Mouse (Mus musculus) liver, adult (tissue): ENCODE measurements at regions not wholly inside any gene's neighbourhood (a gene's known extent, or its start where the extent isn't known, plus 50 kb on each side); places are given as distances from the start of the nearest gene placed in this dataset.

Experiments used
- GATA4 ChIP-seq: IDR thresholded peaks from 2 replicates; pipeline ENCODE4 v1.6.1; 2014; ENCODE audit warnings: mild to moderate bottlenecking, low read length; ENCODE audit not compliant: insufficient replicate concordance

GRCm38 (mm10) chr12:118521770-118522169 is 220.5 kb upstream of the Sp4 start:
- no peak for TF ChIP-seq GATA4

GRCm38 (mm10) chr12:118521329-118521728 is 220.1 kb upstream of the Sp4 start:
- TF ChIP-seq GATA4, result no peak

- TF ChIP-seq GATA4, result no peak
Measured at GRCm38 (mm10) chr12:118519801-118520327, 218.6 kb upstream of the Sp4 start.

GRCm38 (mm10) chr12:118510989-118511388 is 209.7 kb upstream of the Sp4 start:
- no peak for TF ChIP-seq GATA4

- no peak for TF ChIP-seq GATA4
Measured at GRCm38 (mm10) chr12:118508972-118509917, 208.0 kb upstream of the Sp4 start.

GRCm38 (mm10) chr12:118500392-118500791 is 199.2 kb upstream of the Sp4 start:
- no peak for TF ChIP-seq GATA4

GRCm38 (mm10) chr12:118488038-118488437 is 186.8 kb upstream of the Sp4 start:
- no peak for TF ChIP-seq GATA4

- TF ChIP-seq GATA4, result no peak
Measured at GRCm38 (mm10) chr12:118486434-118486833, 185.2 kb upstream of the Sp4 start.

GRCm38 (mm10) chr12:118481347-118481746 is 180.1 kb upstream of the Sp4 start:
- no peak for TF ChIP-seq GATA4

GRCm38 (mm10) chr12:118474732-118475131 is 173.5 kb upstream of the Sp4 start:
- TF ChIP-seq GATA4, result no peak

- TF ChIP-seq GATA4, result no peak
Measured at GRCm38 (mm10) chr12:118466837-118467236, 165.6 kb upstream of the Sp4 start.

- no peak for TF ChIP-seq GATA4
Measured at GRCm38 (mm10) chr12:118457493-118458408, 156.5 kb upstream of the Sp4 start.

GRCm38 (mm10) chr12:118455609-118456008 is 154.4 kb upstream of the Sp4 start:
- no peak for TF ChIP-seq GATA4

- TF ChIP-seq GATA4, result no peak
Measured at GRCm38 (mm10) chr12:118439626-118440025, 138.4 kb upstream of the Sp4 start.

GRCm38 (mm10) chr12:118438882-118439281 is 137.6 kb upstream of the Sp4 start:
- TF ChIP-seq GATA4, result no peak
